Mouse (Mus musculus) ES-Bruce4 (cell line): ENCODE results near the gene Arf3. TPM values are rescaled to one million over a fixed set of nuclear protein-coding genes. Genes with fewer than 3 reads are reported as not detected.

Source experiments
- H3K27ac ChIP-seq: 2 replicates; pipeline ENCODE4 v1.5.1; 2012; ENCODE audit warnings: low read length, inconsistent platforms; ENCODE audit not compliant: insufficient read depth
- H3K27me3 ChIP-seq: 2 replicates; pipeline ENCODE4 v1.6.1; 2012; ENCODE audit warnings: mild to moderate bottlenecking, low read length, inconsistent platforms; ENCODE audit not compliant: control insufficient read depth, poor library complexity, insufficient read depth, severe bottlenecking
- H3K36me3 ChIP-seq: 2 replicates; pipeline ENCODE4 v1.6.1; 2012; ENCODE audit warnings: inconsistent platforms, mild to moderate bottlenecking, low read length, moderate library complexity; ENCODE audit not compliant: control insufficient read depth, poor library complexity, insufficient read depth, severe bottlenecking
- H3K4me1 ChIP-seq: one replicate; pipeline ENCODE4 v1.8.1; 2011; ENCODE audit warnings: low read length; ENCODE audit not compliant: control insufficient read depth, insufficient read depth
- H3K4me3 ChIP-seq: 2 replicates; pipeline ENCODE4 v1.5.1; 2011; ENCODE audit warnings: low read depth, mild to moderate bottlenecking, low read length
- H3K9ac ChIP-seq: 2 replicates; pipeline ENCODE4 v1.6.1; 2012; ENCODE audit warnings: low read depth, mild to moderate bottlenecking, inconsistent platforms; ENCODE audit not compliant: poor library complexity, severe bottlenecking
- H3K9me3 ChIP-seq: replicated peaks from 2 replicates; pipeline ENCODE4 v1.6.1; 2012; ENCODE audit warnings: mild to moderate bottlenecking, low read length, inconsistent platforms; ENCODE audit not compliant: control insufficient read depth, poor library complexity, insufficient read depth, severe bottlenecking
- CTCF ChIP-seq: IDR thresholded peaks from one replicate; pipeline ENCODE4 v1.8.1; 2011; ENCODE audit warnings: low read depth, low read length
- EP300 ChIP-seq: IDR thresholded peaks from 2 replicates; pipeline ENCODE4 v1.6.1; 2011; ENCODE audit warnings: low read depth, low read length; ENCODE audit not compliant: insufficient read depth
- POLR2A ChIP-seq: IDR thresholded peaks from one replicate; pipeline ENCODE4 v1.8.1; 2011; ENCODE audit warnings: low read length; ENCODE audit not compliant: insufficient read depth
- polyA plus RNA-seq: library from polyadenylated mRNA; stranded (reverse); fragments of >200 nt; gene quantifications from 2 replicates; pipeline ENCODE4 v1.2.4, GENCODE M21; 2011; ENCODE audit warnings: low read depth; ENCODE audit not compliant: missing spikeins, insufficient read depth, insufficient read length

Arf3 gene
- polyA plus RNA-seq, 1 experiment, result 58.4 TPM

DNA sequence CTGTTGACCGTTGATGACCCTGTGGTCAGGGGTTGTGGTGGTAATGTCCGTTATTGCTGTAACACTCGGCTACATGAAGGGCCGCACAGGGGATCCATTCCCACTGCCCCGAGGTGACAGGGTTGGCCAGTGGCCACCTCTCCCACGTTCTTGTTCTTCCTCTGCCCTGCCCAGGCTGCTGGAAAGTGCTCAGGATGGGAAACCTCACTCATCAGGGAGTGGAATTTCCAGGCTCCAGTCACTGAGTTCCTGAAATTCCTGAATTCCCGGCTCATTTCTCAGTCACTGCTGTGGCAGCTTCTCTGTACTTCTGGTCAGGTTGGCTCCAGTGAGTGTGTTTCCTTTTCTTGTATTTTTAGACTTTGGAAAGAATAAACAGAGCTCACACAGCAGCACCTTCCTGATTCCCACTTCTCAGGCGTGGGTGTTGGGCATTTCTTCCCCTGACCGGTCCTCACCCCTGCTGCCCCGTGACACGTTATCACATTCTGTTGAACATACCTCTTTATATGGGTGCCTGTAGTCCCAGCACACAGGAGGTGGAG, 70.8 kb downstream of the Arf3 start:
- Histone ChIP-seq H3K9ac (no peak overlapping the region), H3K9me3 (no peaks in the 10 kb centered on the region), H3K4me3 (no peak overlapping the region), H3K4me1 (peaks cover 2% of the 10 kb centered on the region), H3K27me3 (no peaks in the 10 kb centered on the region), H3K27ac (no peak overlapping the region), H3K36me3 (no peaks in the 10 kb centered on the region)
- TF ChIP-seq POLR2A, result no peak
- TF ChIP-seq EP300, result no peak
- TF ChIP-seq CTCF, result no peak

GRCm38 (mm10) chr15:98691486-98692147, 71.4 kb downstream of the Arf3 start:
- peaks cover 2% of the 10 kb centered on the region for H3K4me1 ChIP-seq
- H3K9ac ChIP-seq, result no peak overlapping the region
- no peaks in the 10 kb centered on the region for H3K36me3 ChIP-seq
- H3K4me3 ChIP-seq, result no peak overlapping the region
- TF ChIP-seq CTCF, result no peak
- no peak for TF ChIP-seq POLR2A
- no peak for TF ChIP-seq EP300
- no peak overlapping the region for H3K27ac ChIP-seq
- no peaks in the 10 kb centered on the region for H3K27me3 ChIP-seq
- no peaks in the 10 kb centered on the region for H3K9me3 ChIP-seq

DNA sequence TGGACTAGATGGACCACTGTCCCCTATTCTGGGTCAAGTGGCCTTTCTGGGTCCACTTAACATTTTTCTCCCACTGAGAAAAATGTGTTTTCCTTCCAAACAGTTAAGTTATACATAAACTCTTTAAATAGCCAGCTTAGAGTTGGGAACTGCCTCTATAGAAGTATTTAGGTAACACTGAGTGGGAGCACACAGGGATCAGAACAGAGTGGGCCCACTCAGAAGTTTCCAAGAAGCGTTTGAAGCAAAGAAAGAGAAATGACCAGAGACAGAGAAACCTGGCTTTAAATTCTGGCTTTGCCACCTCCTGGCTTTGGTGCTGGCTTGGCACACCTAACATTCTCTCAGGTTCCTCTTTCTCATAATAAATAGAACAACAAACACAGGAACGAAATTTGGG, 73.3 kb downstream of the Arf3 start:
- Histone ChIP-seq H3K9ac (no peak overlapping the region), H3K27ac (no peak overlapping the region), H3K27me3 (no peaks in the 10 kb centered on the region), H3K36me3 (no peaks in the 10 kb centered on the region), H3K4me1 (peaks cover 2% of the 10 kb centered on the region), H3K9me3 (no peaks in the 10 kb centered on the region), H3K4me3 (no peak overlapping the region)
- TF ChIP-seq EP300 (no peak), POLR2A (no peak), CTCF (no peak)

Other genes starting within 250 kb of the Arf3 start
- gene Kansl2, start 228.9 kb downstream of the Arf3 start, polyA plus RNA-seq, result 116 and 119 TPM in 2 replicates
- 66.8 and 73.1 TPM in 2 replicates for gene Ccnt1, start 192.3 kb downstream of the Arf3 start, polyA plus RNA-seq
- gene 4930415O20Rik, start 192.2 kb downstream of the Arf3 start, polyA plus RNA-seq, result 1.7 and 2.6 TPM in 2 replicates
- gene Adcy6, start 153.1 kb downstream of the Arf3 start, polyA plus RNA-seq, result 12.5 and 12.8 TPM in 2 replicates
- gene Cacnb3, start 132.4 kb downstream of the Arf3 start, polyA plus RNA-seq, result 16.8 and 18.7 TPM in 2 replicates
- gene Ddx23, start 100.3 kb downstream of the Arf3 start, polyA plus RNA-seq, result 121 TPM in 2 replicates
- gene Rnd1, start 85.8 kb downstream of the Arf3 start, polyA plus RNA-seq, result 3.4 and 3.7 TPM in 2 replicates
- 0.85 TPM in 1 of 2 replicates, not detected in the other for gene Ccdc65, start 55.0 kb downstream of the Arf3 start, polyA plus RNA-seq
- 28.2 and 30.0 TPM in 2 replicates for gene Fkbp11, start 35.0 kb downstream of the Arf3 start, polyA plus RNA-seq
- 1.7 and 1.8 TPM in 2 replicates for gene Wnt10b, start 14.9 kb upstream of the Arf3 start, polyA plus RNA-seq
- not detected in 2 replicates for gene Wnt1, start 26.6 kb upstream of the Arf3 start, polyA plus RNA-seq
- gene Ddn, start 46.3 kb upstream of the Arf3 start, polyA plus RNA-seq, result not detected in 2 replicates
- gene Prkag1, start 68.3 kb upstream of the Arf3 start, polyA plus RNA-seq, result 51.0 and 61.0 TPM in 2 replicates
- gene Kmt2d, start 108.0 kb upstream of the Arf3 start, polyA plus RNA-seq, result 51.9 and 62.2 TPM in 2 replicates
- gene Rhebl1, start 131.3 kb upstream of the Arf3 start, polyA plus RNA-seq, result 40.3 and 41.9 TPM in 2 replicates
- 0.40 and 0.78 TPM in 2 replicates for gene Dhh, start 135.3 kb upstream of the Arf3 start, polyA plus RNA-seq
- 30.9 and 33.4 TPM in 2 replicates for gene Lmbr1l, start 155.0 kb upstream of the Arf3 start, polyA plus RNA-seq
- 3,464 and 4,107 TPM in 2 replicates for gene Tuba1b, start 171.4 kb upstream of the Arf3 start, polyA plus RNA-seq
- not detected in 2 replicates for gene Gm49450, start 190.3 kb upstream of the Arf3 start, polyA plus RNA-seq
- gene Tuba1a, start 190.5 kb upstream of the Arf3 start, polyA plus RNA-seq, result 700 and 767 TPM in 2 replicates